Mouse (Mus musculus) liver (tissue): Measurements from ENCODE around the gene Cd81.

Source experiments
- DNase-seq: peaks from one replicate; pipeline ENCODE4 v3.0.0-alpha.2; 2020; ENCODE audit warnings: mixed read lengths

The Cd81 gene

GRCm38 (mm10) chr7:143052626-143053007, at the start of gene Cd81:
Gene Cd81 (plus strand): TSS chr7:143052739.
- peak; percentile 86 for DNase-seq

- DNase-seq, result peak; percentile 86
These were observed 47.7 kb upstream of the Cd81 start, which contains the start of gene Tspan32 for GRCm38 (mm10) chr7:143004727-143005343. Gene Tspan32 (plus strand): TSS chr7:143005046.

GRCm38 (mm10) chr7:143005344-143006096, 47.0 kb upstream of the Cd81 start:
- peak; percentile 81 for DNase-seq

- peak; percentile 93 for DNase-seq
These were observed 46.3 kb upstream of the Cd81 start for GRCm38 (mm10) chr7:143006097-143006755.

- DNase-seq, result peak; percentile 42
These were observed 45.6 kb upstream of the Cd81 start for GRCm38 (mm10) chr7:143006756-143007598.

GRCm38 (mm10) chr7:143007599-143008369, 44.8 kb upstream of the Cd81 start:
- peak; percentile 97 for DNase-seq

GRCm38 (mm10) chr7:143008370-143008926, 44.1 kb upstream of the Cd81 start:
- DNase-seq, result peak; percentile 46

GRCm38 (mm10) chr7:143008996-143009665, 43.4 kb upstream of the Cd81 start:
- DNase-seq, result peak; percentile 40

- no peak for DNase-seq
These were observed 42.5 kb upstream of the Cd81 start for GRCm38 (mm10) chr7:143009996-143010395.

- no peak for DNase-seq
These were observed 41.3 kb upstream of the Cd81 start for GRCm38 (mm10) chr7:143011226-143011625.

GRCm38 (mm10) chr7:143012230-143012875, 40.2 kb upstream of the Cd81 start:
- DNase-seq, result peak; percentile 29

GRCm38 (mm10) chr7:143013420-143014178, 38.9 kb upstream of the Cd81 start:
- DNase-seq, result peak; percentile 27

GRCm38 (mm10) chr7:143014862-143015659, 37.5 kb upstream of the Cd81 start:
- DNase-seq, result peak; percentile 9

GRCm38 (mm10) chr7:143015755-143016423, 36.6 kb upstream of the Cd81 start:
- DNase-seq, result peak; percentile 40

- peak; percentile 37 for DNase-seq
These were observed 36.0 kb upstream of the Cd81 start for GRCm38 (mm10) chr7:143016424-143017142.

GRCm38 (mm10) chr7:143017181-143017580, 35.4 kb upstream of the Cd81 start:
- DNase-seq, result peak; percentile 4

GRCm38 (mm10) chr7:143020040-143020439, 32.5 kb upstream of the Cd81 start:
- DNase-seq, result no peak

GRCm38 (mm10) chr7:143020764-143021163, 31.8 kb upstream of the Cd81 start:
- DNase-seq, result no peak
